Mouse (Mus musculus) lung, embryonic 14.5 days (tissue): ENCODE data around the gene Ell. TPM values are rescaled to one million over a fixed set of nuclear protein-coding genes. Genes with fewer than 3 reads are reported as not detected.

Experiments used
- ATAC-seq: fragments of 200-750 bp; cut with Nextera tagmentation; 2 replicates; pipeline ENCODE4 v1.8.0; 2017; ENCODE audit warnings: mild to moderate bottlenecking, moderate TSS enrichment, moderate library complexity; ENCODE audit not compliant: insufficient read depth
- DNase-seq: peaks from one replicate; pipeline ENCODE4 v3.0.0-alpha.2; 2015
- H3K27ac ChIP-seq: fragments of 300-500 bp; sonication (generic); 2 replicates; pipeline ENCODE4 v1.5.1; 2014; ENCODE audit warnings: low read depth, mild to moderate bottlenecking, moderate library complexity
- H3K27me3 ChIP-seq: fragments of 300-500 bp; sonication (generic); 2 replicates; pipeline ENCODE4 v1.6.1; 2014; ENCODE audit warnings: low read length, control low read depth; ENCODE audit not compliant: insufficient read depth
- H3K36me3 ChIP-seq: fragments of 300-500 bp; sonication (generic); 2 replicates; pipeline ENCODE4 v1.6.1; 2014; ENCODE audit warnings: control low read depth; ENCODE audit not compliant: insufficient read depth
- H3K4me1 ChIP-seq: fragments of 300-500 bp; sonication (generic); 2 replicates; pipeline ENCODE4 v1.6.1; 2014; ENCODE audit warnings: antibody characterized with exemption, control low read depth; ENCODE audit not compliant: insufficient read depth
- H3K4me2 ChIP-seq: fragments of 300-500 bp; sonication (generic); 2 replicates; pipeline ENCODE4 v1.6.1; 2014; ENCODE audit warnings: mild to moderate bottlenecking
- H3K4me3 ChIP-seq: fragments of 300-500 bp; sonication (generic); 2 replicates; pipeline ENCODE4 v1.5.1; 2014; ENCODE audit warnings: low read depth, low read length
- H3K9ac ChIP-seq: fragments of 300-500 bp; sonication (generic); 2 replicates; pipeline ENCODE4 v1.6.1; 2014
- H3K9me3 ChIP-seq: fragments of 300-500 bp; sonication (generic); 2 replicates; pipeline ENCODE4 v1.6.1; 2016; ENCODE audit warnings: low read depth, low read length, control low read depth
- CTCF ChIP-seq: IDR thresholded peaks from 2 replicates; pipeline ENCODE4 v1.5.1; 2016; ENCODE audit warnings: antibody characterized with exemption, low read depth
- WGBS: fragments of 180-500 bp; shearing (Covaris S2); extraction: QIAGEN DNeasy Blood & Tissue Kit; methylation state at CpG from one replicate; pipeline ENCODE4 v1.1.7; 2014; 5-methylcytosine and 5-hydroxymethylcytosine counted together
- polyA plus RNA-seq: library from polyadenylated mRNA; unstranded; fragments of >200 nt; fragmentation: Nextera tagmentation; extraction: Ambion mirVana; gene quantifications from 2 replicates; pipeline ENCODE4 v1.2.1, GENCODE M21; 2014

The Ell gene
- polyA plus RNA-seq, 1 experiment from 2014 or later = 20.0 TPM

DNA sequence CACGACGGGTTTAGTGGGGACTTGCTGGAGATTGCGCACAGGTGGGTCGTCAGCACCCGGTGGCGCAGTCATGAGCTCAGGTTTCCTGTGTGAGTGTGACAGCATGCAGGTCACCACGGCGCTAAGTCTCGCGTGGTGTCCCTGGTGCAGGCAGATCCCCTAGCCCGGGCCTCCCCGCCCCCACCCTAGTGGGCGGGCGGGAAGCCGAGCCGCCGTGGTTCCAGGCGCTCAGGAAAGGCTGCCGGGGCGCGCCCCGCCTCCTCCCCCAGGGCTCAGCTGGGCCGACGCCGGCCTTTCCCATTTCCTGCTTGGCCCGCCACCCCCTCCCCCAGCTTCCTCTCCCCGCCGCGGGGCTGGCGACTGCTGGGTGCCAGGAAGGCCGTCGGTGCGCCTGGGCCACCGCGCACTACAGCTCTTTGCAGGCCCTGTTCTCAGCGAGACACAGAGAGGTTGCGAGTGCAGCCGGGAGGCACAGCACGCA is 70.2 kb downstream of the Ell start:
- Histone ChIP-seq H3K4me1 (peaks cover 18% of the 10 kb centered on the region; the same call in 1 of the 2 replicates), H3K9me3 (no peaks in the 10 kb centered on the region), H3K36me3 (no peaks in the 10 kb centered on the region), H3K4me3 (peak overlapping the region; percentile 83), H3K27ac (peak overlapping the region; percentile 99), H3K9ac (peak overlapping the region; percentile 65), H3K4me2 (peak overlapping the region; percentile 97), H3K27me3 (no peaks in the 10 kb centered on the region)
- WGBS = under 1% methylated on average over 32 of the region's 39 CpGs
- TF ChIP-seq CTCF = no peak
- DNase-seq (peak; percentile 94), ATAC-seq (peak; percentile 72)

DNA sequence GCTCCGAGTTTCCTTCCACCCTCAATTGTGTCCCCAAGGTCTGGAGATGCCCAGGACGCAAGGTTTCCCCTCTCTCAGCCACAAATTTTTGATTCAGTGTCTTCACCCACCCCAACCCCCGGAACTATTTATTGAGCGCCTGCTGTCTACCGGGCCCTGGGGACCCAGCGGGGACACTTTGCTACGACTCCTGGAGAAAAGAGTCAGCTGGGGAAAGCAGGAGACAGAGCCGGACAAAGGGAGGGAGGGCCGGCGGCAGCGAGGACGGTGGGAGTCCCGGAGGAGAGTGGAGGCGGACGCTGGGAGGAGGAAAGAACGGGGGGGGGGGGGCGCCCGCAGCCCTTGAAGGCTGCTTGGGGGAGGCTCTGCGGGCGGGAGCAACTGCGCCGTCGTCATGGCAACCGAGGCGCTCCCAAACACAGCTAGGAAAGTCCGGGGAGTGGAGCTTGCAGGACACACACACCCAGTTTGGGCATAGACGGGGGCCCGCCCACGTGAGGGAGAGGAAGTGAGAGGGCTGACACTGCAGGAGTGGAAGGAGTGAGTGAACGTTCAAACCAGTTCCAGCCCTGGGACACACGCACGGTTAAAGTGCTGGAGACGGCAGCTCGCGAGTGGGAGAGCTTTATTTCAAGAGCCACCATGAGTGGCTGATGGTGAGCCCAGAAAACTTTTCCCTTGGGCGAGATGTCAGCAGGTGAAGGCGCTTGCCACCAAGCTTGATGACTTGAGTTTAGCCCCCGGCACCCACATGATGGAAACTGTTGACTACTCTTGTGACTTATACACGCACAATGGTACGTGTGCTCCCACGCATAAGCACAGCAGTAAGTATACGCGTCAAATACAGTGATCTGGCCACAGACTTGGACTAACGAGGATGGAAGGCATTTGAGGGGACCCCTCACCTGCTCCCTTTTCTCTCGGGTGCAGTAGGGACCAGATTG is 70.9 kb downstream of the Ell start:
- peak; percentile 65 for ATAC-seq
- H3K9me3 ChIP-seq = no peaks in the 10 kb centered on the region
- no peaks in the 10 kb centered on the region for H3K36me3 ChIP-seq
- peak; percentile 97 for DNase-seq
- TF ChIP-seq CTCF = no peak
- H3K4me1 ChIP-seq = peaks cover 18% of the 10 kb centered on the region; the same call in 1 of the 2 replicates
- under 1% methylated on average over 42 of the region's 45 CpGs for WGBS
- H3K27me3 ChIP-seq = no peaks in the 10 kb centered on the region
- H3K4me2 ChIP-seq = peak overlapping the region; percentile 97
- H3K4me3 ChIP-seq = peak overlapping the region; percentile 83
- peak overlapping the region; percentile 99 for H3K27ac ChIP-seq
- peak overlapping the region; percentile 65 for H3K9ac ChIP-seq

DNA sequence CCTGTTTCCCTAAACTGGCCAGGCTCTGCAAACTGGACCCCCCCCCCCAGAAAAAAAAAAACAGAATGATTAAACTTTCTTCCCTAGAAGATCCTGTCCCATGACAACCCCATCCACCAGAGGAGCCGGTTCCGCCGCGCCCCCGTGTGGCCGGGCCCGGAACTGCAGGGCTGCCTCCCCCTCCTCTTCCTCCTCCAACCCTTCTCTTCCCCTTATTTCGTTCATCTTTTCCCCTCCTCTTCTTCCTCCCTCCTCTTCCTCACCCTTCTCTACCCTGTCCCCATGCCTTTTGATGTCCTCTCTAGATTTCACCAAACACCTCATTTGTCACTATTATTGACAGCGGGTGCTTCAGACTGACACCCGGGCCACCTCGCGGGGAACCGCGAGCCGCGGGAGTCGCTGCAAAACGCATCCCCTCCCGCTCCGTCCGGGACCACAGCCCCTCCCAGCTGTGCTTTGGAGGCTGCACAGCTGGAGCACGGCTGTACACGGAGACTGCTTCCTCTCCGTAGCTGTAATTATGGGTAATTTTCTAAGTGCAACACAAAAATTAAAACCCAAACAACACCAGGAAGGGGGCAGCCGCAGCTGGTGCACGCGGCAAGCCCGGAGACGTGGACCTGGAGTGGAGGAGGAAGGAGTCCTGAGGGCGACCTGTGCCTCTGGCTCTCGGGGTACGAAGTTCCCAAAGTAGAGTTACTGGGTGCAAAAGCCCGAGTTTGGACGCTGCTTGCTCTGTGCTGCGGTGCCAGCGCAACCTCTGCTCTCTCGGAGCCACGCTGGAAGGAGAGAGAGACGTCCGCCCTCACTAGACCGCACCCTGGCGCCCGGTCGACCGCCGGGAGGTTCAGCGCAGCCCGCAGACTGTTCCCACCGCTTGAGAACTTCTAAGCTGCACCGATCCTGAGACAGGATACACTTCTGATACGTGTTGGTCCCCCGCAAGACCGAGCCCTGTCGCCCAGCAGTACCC is 71.8 kb downstream of the Ell start:
- H3K27me3 ChIP-seq = no peaks in the 10 kb centered on the region
- peaks cover 18% of the 10 kb centered on the region; the same call in 1 of the 2 replicates for H3K4me1 ChIP-seq
- no peaks in the 10 kb centered on the region for H3K36me3 ChIP-seq
- H3K9ac ChIP-seq = peak overlapping the region; percentile 58
- peak overlapping the region; percentile 97 for H3K4me2 ChIP-seq
- under 1% methylated on average over 54 of the region's 54 CpGs for WGBS
- peak overlapping the region; percentile 99 for H3K27ac ChIP-seq
- DNase-seq (peak; percentile 80), ATAC-seq (no peak; the same call in 1 of the 2 replicates)
- peak overlapping the region; percentile 83 for H3K4me3 ChIP-seq
- TF ChIP-seq CTCF = peak; percentile 95
- H3K9me3 ChIP-seq = no peaks in the 10 kb centered on the region

DNA sequence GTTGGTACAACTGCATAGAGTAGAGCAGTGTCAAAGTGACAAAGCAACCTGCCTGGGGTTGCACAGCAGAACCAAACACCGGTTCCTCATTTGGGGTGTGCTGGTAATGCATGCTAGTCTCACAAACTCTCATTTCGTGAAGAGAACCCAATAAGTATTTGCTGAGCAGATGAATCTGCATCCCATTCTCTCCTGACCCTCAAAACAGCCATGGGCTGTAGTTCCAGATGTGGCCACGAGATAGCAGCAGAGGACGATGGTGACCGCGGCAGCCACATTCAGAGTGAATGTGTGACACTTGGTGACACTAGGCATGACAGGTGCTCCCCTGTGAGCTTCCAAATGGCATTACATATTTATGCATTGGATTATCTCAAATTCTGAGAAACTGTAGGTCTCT is 72.6 kb downstream of the Ell start:
- H3K27ac ChIP-seq = peak overlapping the region; percentile 80
- H3K27me3 ChIP-seq = no peaks in the 10 kb centered on the region
- H3K4me1 ChIP-seq = peaks cover 18% of the 10 kb centered on the region; the same call in 1 of the 2 replicates
- no peaks in the 10 kb centered on the region for H3K9me3 ChIP-seq
- WGBS = under 1% methylated on average over 6 of the region's 6 CpGs
- ATAC-seq (no peak), DNase-seq (peak; percentile 94)
- peak overlapping the region; percentile 83 for H3K4me3 ChIP-seq
- H3K9ac ChIP-seq = peak overlapping the region; percentile 58
- peak; percentile 99 for TF ChIP-seq CTCF
- H3K4me2 ChIP-seq = peak overlapping the region; percentile 97
- no peaks in the 10 kb centered on the region for H3K36me3 ChIP-seq

DNA sequence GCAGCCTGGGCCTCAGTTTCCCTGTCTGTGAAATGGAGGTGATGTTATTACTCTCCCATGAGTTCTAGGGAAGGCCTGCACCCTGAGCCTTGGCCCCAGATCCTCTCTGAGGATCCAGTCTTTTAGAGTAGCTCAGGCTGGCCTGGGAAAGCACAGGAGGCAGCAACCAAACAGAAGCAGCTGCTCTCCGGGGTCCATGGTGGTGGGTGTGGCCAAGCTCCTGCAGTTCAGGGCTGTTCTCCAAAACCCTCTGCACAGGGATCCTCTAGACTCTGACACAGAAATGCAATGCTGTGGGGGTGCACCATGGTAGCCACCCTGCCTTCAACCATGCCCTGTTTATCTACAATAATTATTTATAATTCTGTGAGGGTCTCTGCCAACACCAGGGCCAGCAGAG is 74.5 kb downstream of the Ell start:
- Histone ChIP-seq H3K27ac (no peak overlapping the region; the same call in 1 of the 2 replicates), H3K9me3 (no peaks in the 10 kb centered on the region)
- 6% methylated on average over 1 of the region's 1 CpGs for WGBS

DNA sequence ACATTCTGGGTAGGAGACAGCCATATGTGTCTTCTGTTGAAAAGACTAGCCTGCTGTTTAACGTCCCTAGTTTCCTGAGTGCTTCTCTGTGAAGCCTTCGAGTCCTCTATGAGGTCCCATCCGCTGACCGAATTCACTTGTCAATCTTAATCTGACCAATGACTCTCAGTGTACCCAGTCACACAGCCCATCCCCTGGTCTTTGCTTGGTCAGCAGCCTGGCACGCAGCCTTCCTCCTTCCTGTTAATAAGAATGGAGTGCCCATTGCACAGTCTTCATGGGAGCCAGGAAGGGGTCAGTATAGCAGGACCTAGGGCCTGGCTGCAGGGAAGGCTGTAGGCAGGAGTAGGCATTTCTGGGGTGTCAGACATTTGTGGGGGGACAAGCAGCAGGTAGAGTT is 75.2 kb downstream of the Ell start:
- WGBS = 66% methylated on average over 5 of the region's 5 CpGs
- H3K4me2 ChIP-seq = no peak overlapping the region
- no peaks in the 10 kb centered on the region for H3K9me3 ChIP-seq
- H3K4me1 ChIP-seq = 0 out of 2 replicates have a peak, but pooled peaks cover 5% of the 10 kb centered on the region
- no peak for TF ChIP-seq CTCF
- H3K36me3 ChIP-seq = no peaks in the 10 kb centered on the region
- DNase-seq (no peak), ATAC-seq (no peak)
- H3K27me3 ChIP-seq = no peaks in the 10 kb centered on the region
- no peak overlapping the region for H3K9ac ChIP-seq
- H3K4me3 ChIP-seq = no peak overlapping the region
- peak overlapping the region; percentile 36; the same call in 1 of the 2 replicates for H3K27ac ChIP-seq

More for the DNA sequence above, 74.5 kb downstream of the Ell start:
- Histone ChIP-seq H3K9ac (no peak overlapping the region), H3K36me3 (no peaks in the 10 kb centered on the region), H3K4me1 (peaks cover 10% of the 10 kb centered on the region; the same call in 1 of the 2 replicates), H3K27me3 (no peaks in the 10 kb centered on the region), H3K4me3 (no peak overlapping the region), H3K4me2 (no peak overlapping the region)
- ATAC-seq (no peak), DNase-seq (peak; percentile 44)
- TF ChIP-seq CTCF = no peak
